ENCODE assay signal across 13 mouse cellular contexts in the genomic region with DNA sequence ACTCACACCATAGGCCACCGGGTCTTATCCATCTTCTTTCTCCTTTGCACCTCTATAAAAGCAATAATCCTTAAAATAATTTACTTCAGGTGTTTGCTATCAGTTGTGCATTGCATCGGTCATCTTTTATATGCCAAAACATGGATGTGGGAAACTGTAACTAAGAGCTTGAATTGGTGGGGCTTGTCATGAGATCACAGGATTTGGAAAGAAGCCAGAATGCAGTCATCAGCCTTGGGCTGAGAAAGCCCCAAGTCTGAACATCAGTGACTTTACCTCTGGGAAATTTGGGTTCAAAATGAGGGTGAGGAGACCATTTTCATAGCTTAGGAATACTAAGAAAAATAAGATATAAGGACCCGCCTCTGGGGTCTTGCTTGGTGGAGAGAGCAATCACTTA.
"Had no signal": no experiment of that assay in that cellular context is flagged by ENCODE, and none has a peak within 500 bp of the region (broad histone marks: within the 10 kb centered on the region; RNA-seq: fewer than 3 reads in every experiment).

No protein-coding gene starts in this region.

- H3K36me3 ChIP-seq: kidney, embryonic 15.5 days; liver, embryonic 13.5 days; midbrain, embryonic 15.5 days; neural tube, embryonic 13.5 days had no signal

- H3K27me3 ChIP-seq: liver, embryonic 13.5 days; midbrain, embryonic 15.5 days had no signal

- H3K4me3 ChIP-seq: kidney, embryonic 15.5 days; left cerebral cortex, adult 2 months; liver, embryonic 13.5 days; midbrain, embryonic 15.5 days; neural tube, embryonic 13.5 days had no signal

- DNase-seq: kidney, adult 2 months; kidney, postnatal 14 days; liver; liver, embryonic 13.5 days; liver, postnatal 0 days; lung, postnatal 36 days; right cerebral cortex, adult 18-20 months; thymus, postnatal 4 days had no signal

- ATAC-seq: liver, postnatal 0 days; midbrain, embryonic 15.5 days had no signal

- H3K27ac ChIP-seq: kidney, embryonic 15.5 days; left cerebral cortex, adult 2 months; liver, embryonic 13.5 days; midbrain, embryonic 15.5 days; neural tube, embryonic 13.5 days; stomach, postnatal 0 days had no signal

- H3K9me3 ChIP-seq: kidney, embryonic 15.5 days; liver, embryonic 13.5 days; midbrain, embryonic 15.5 days; neural tube, embryonic 13.5 days had no signal

- H3K4me2 ChIP-seq: kidney, embryonic 15.5 days; liver, embryonic 13.5 days; midbrain, embryonic 15.5 days; neural tube, embryonic 13.5 days had no signal

- H3K9ac ChIP-seq: kidney, embryonic 15.5 days; liver, embryonic 13.5 days; liver, postnatal 0 days; midbrain, embryonic 15.5 days; neural tube, embryonic 13.5 days had no signal
